Mouse (Mus musculus) ES-Bruce4 (cell line): ENCODE measurements at regions not wholly inside any gene's neighbourhood (a gene's known extent, or its start where the extent isn't known, plus 50 kb on each side); places are given as distances from the start of the nearest gene placed in this dataset.

Experiments
- H3K27ac ChIP-seq: 2 replicates; pipeline ENCODE4 v1.5.1; 2012; ENCODE audit warnings: low read length, inconsistent platforms; ENCODE audit not compliant: insufficient read depth
- H3K27me3 ChIP-seq: 2 replicates; pipeline ENCODE4 v1.6.1; 2012; ENCODE audit warnings: mild to moderate bottlenecking, low read length, inconsistent platforms; ENCODE audit not compliant: control insufficient read depth, poor library complexity, insufficient read depth, severe bottlenecking
- H3K36me3 ChIP-seq: 2 replicates; pipeline ENCODE4 v1.6.1; 2012; ENCODE audit warnings: inconsistent platforms, mild to moderate bottlenecking, low read length, moderate library complexity; ENCODE audit not compliant: control insufficient read depth, poor library complexity, insufficient read depth, severe bottlenecking
- H3K4me1 ChIP-seq: one replicate; pipeline ENCODE4 v1.8.1; 2011; ENCODE audit warnings: low read length; ENCODE audit not compliant: control insufficient read depth, insufficient read depth
- H3K4me3 ChIP-seq: 2 replicates; pipeline ENCODE4 v1.5.1; 2011; ENCODE audit warnings: low read depth, mild to moderate bottlenecking, low read length
- H3K9ac ChIP-seq: 2 replicates; pipeline ENCODE4 v1.6.1; 2012; ENCODE audit warnings: low read depth, mild to moderate bottlenecking, inconsistent platforms; ENCODE audit not compliant: poor library complexity, severe bottlenecking
- H3K9me3 ChIP-seq: replicated peaks from 2 replicates; pipeline ENCODE4 v1.6.1; 2012; ENCODE audit warnings: mild to moderate bottlenecking, low read length, inconsistent platforms; ENCODE audit not compliant: control insufficient read depth, poor library complexity, insufficient read depth, severe bottlenecking
- CTCF ChIP-seq: IDR thresholded peaks from one replicate; pipeline ENCODE4 v1.8.1; 2011; ENCODE audit warnings: low read depth, low read length
- EP300 ChIP-seq: IDR thresholded peaks from 2 replicates; pipeline ENCODE4 v1.6.1; 2011; ENCODE audit warnings: low read depth, low read length; ENCODE audit not compliant: insufficient read depth
- POLR2A ChIP-seq: IDR thresholded peaks from one replicate; pipeline ENCODE4 v1.8.1; 2011; ENCODE audit warnings: low read length; ENCODE audit not compliant: insufficient read depth

GRCm38 (mm10) chr3:52842866-52843425 is 174.1 kb downstream of the Cog6 start:
- no peaks in the 10 kb centered on the region for H3K27me3 ChIP-seq
- H3K36me3 ChIP-seq, result no peaks in the 10 kb centered on the region
- no peaks in the 10 kb centered on the region for H3K9me3 ChIP-seq
- H3K4me3 ChIP-seq, result no peak overlapping the region
- no peak overlapping the region for H3K9ac ChIP-seq
- no peak overlapping the region for H3K27ac ChIP-seq
- TF ChIP-seq EP300 (no peak), POLR2A (no peak)
- peaks cover 5% of the 10 kb centered on the region for H3K4me1 ChIP-seq

- Histone ChIP-seq H3K4me3 (no peak overlapping the region), H3K4me1 (peaks cover 3% of the 10 kb centered on the region), H3K9ac (no peak overlapping the region), H3K27ac (no peak overlapping the region), H3K27me3 (no peaks in the 10 kb centered on the region), H3K9me3 (no peaks in the 10 kb centered on the region), H3K36me3 (no peaks in the 10 kb centered on the region)
- TF ChIP-seq EP300, result no peak
- no peak for TF ChIP-seq CTCF
- no peak for TF ChIP-seq POLR2A
Measured at GRCm38 (mm10) chr3:52840160-52840953, 176.7 kb downstream of the Cog6 start.

GRCm38 (mm10) chr3:52838020-52838419 is 179.0 kb downstream of the Cog6 start:
- Histone ChIP-seq H3K4me1 (peaks cover 2% of the 10 kb centered on the region), H3K36me3 (no peaks in the 10 kb centered on the region), H3K27me3 (no peaks in the 10 kb centered on the region), H3K9me3 (no peaks in the 10 kb centered on the region), H3K4me3 (no peak overlapping the region), H3K9ac (no peak overlapping the region), H3K27ac (no peak overlapping the region)
- TF ChIP-seq POLR2A, result no peak
- no peak for TF ChIP-seq CTCF
- no peak for TF ChIP-seq EP300

GRCm38 (mm10) chr3:52837527-52837926 is 179.5 kb downstream of the Cog6 start:
- Histone ChIP-seq H3K9me3 (no peaks in the 10 kb centered on the region), H3K4me1 (peaks cover 2% of the 10 kb centered on the region), H3K36me3 (no peaks in the 10 kb centered on the region), H3K4me3 (no peak overlapping the region), H3K9ac (no peak overlapping the region), H3K27ac (no peak overlapping the region), H3K27me3 (no peaks in the 10 kb centered on the region)
- TF ChIP-seq CTCF (no peak), EP300 (no peak), POLR2A (no peak)

- Histone ChIP-seq H3K4me1 (peaks cover 2% of the 10 kb centered on the region), H3K9me3 (no peaks in the 10 kb centered on the region), H3K27me3 (no peaks in the 10 kb centered on the region), H3K36me3 (no peaks in the 10 kb centered on the region), H3K4me3 (no peak overlapping the region), H3K9ac (no peak overlapping the region), H3K27ac (no peak overlapping the region)
- no peak for TF ChIP-seq EP300
- TF ChIP-seq CTCF, result no peak
- TF ChIP-seq POLR2A, result no peak
Measured at GRCm38 (mm10) chr3:52836780-52837179, 180.3 kb downstream of the Cog6 start.

GRCm38 (mm10) chr3:52832421-52832820 is 184.6 kb downstream of the Cog6 start:
- Histone ChIP-seq H3K4me1 (no peaks in the 10 kb centered on the region), H3K4me3 (no peak overlapping the region), H3K27ac (no peak overlapping the region), H3K9me3 (no peaks in the 10 kb centered on the region), H3K27me3 (no peaks in the 10 kb centered on the region; the same call in 1 of the 2 replicates), H3K9ac (no peak overlapping the region), H3K36me3 (no peaks in the 10 kb centered on the region)
- TF ChIP-seq EP300 (no peak), CTCF (no peak), POLR2A (no peak)
